Mouse (Mus musculus): ENCODE data around the gene Gm9112. TPM values are rescaled to one million over a fixed set of nuclear protein-coding genes. Genes with fewer than 3 reads are reported as not detected.

Gene Gm9112
- not detected for polyA plus RNA-seq (2014; fragmentation: Illumina TruSeq; extraction: RNeasy Lipid Tissue Mini Kit (QIAGEN cat#74804); ENCODE audit: low read depth, low replicate concordance)

GRCm38 (mm10) chrX:102707535-102707934, at the start of gene Gm9112, which contains the start of gene Dmrtc1b:
Gene Gm9112 (minus strand): TSS chrX:102707635.
Gene Dmrtc1b (plus strand): TSS chrX:102707865.

GRCm38 (mm10) chrX:102686872-102687271, 20.6 kb downstream of the Gm9112 start, which contains the start of gene Gm3880:
Gene Gm3880 (minus strand): TSS chrX:102686972.

Other genes with a start within 250 kb of the Gm9112 start
- gene Hdac8, start 202.3 kb downstream of the Gm9112 start, polyA plus RNA-seq (2014; fragmentation: Illumina TruSeq; extraction: RNeasy Lipid Tissue Mini Kit (QIAGEN cat#74804); ENCODE audit: low read depth, low replicate concordance): 3.7 TPM
- gene Phka1, start 63.4 kb downstream of the Gm9112 start, polyA plus RNA-seq (2014; fragmentation: Illumina TruSeq; extraction: RNeasy Lipid Tissue Mini Kit (QIAGEN cat#74804); ENCODE audit: low read depth, low replicate concordance): 3.1 TPM
- not detected for gene Gm3880, start 20.7 kb downstream of the Gm9112 start, polyA plus RNA-seq (2014; fragmentation: Illumina TruSeq; extraction: RNeasy Lipid Tissue Mini Kit (QIAGEN cat#74804); ENCODE audit: low read depth, low replicate concordance)
- not detected for gene Dmrtc1b, start 230 bp upstream of the Gm9112 start, polyA plus RNA-seq (2014; fragmentation: Illumina TruSeq; extraction: RNeasy Lipid Tissue Mini Kit (QIAGEN cat#74804); ENCODE audit: low read depth, low replicate concordance)
- not detected for gene Dmrtc1c1, start 95.3 kb upstream of the Gm9112 start, polyA plus RNA-seq (2014; fragmentation: Illumina TruSeq; extraction: RNeasy Lipid Tissue Mini Kit (QIAGEN cat#74804); ENCODE audit: low read depth, low replicate concordance)
- gene Dmrtc1c2, start 147.0 kb upstream of the Gm9112 start, polyA plus RNA-seq (2014; fragmentation: Illumina TruSeq; extraction: RNeasy Lipid Tissue Mini Kit (QIAGEN cat#74804); ENCODE audit: low read depth, low replicate concordance): not detected
- gene 1700031F05Rik, start 160.3 kb upstream of the Gm9112 start, polyA plus RNA-seq (2014; fragmentation: Illumina TruSeq; extraction: RNeasy Lipid Tissue Mini Kit (QIAGEN cat#74804); ENCODE audit: low read depth, low replicate concordance): not detected
- gene Dmrtc1a, start 201.1 kb upstream of the Gm9112 start, polyA plus RNA-seq (2014; fragmentation: Illumina TruSeq; extraction: RNeasy Lipid Tissue Mini Kit (QIAGEN cat#74804); ENCODE audit: low read depth, low replicate concordance): not detected
- not detected for gene 1700011M02Rik, start 201.3 kb upstream of the Gm9112 start, polyA plus RNA-seq (2014; fragmentation: Illumina TruSeq; extraction: RNeasy Lipid Tissue Mini Kit (QIAGEN cat#74804); ENCODE audit: low read depth, low replicate concordance)
- gene 1700018G05Rik, start 220.7 kb upstream of the Gm9112 start, polyA plus RNA-seq (2014; fragmentation: Illumina TruSeq; extraction: RNeasy Lipid Tissue Mini Kit (QIAGEN cat#74804); ENCODE audit: low read depth, low replicate concordance): not detected